Mouse (Mus musculus) bone marrow macrophage, adult 2 months (primary cell): ENCODE measurements around the gene Mb. TPM values are rescaled to one million over a fixed set of nuclear protein-coding genes. Genes with fewer than 3 reads are reported as not detected.

Source experiments
- H3K27ac ChIP-seq: 2 replicates; pipeline ENCODE4 v1.5.1; 2012; ENCODE audit warnings: low read depth, low read length; ENCODE audit not compliant: insufficient read depth
- H3K4me1 ChIP-seq: 2 replicates; pipeline ENCODE4 v1.6.1; 2012; ENCODE audit warnings: low read length; ENCODE audit not compliant: control insufficient read depth, insufficient read depth
- H3K4me3 ChIP-seq: 2 replicates; pipeline ENCODE4 v1.5.1; 2012; ENCODE audit warnings: mild to moderate bottlenecking, low read length, moderate library complexity; ENCODE audit not compliant: insufficient read depth
- CTCF ChIP-seq: IDR thresholded peaks from 2 replicates; pipeline ENCODE4 v1.5.1; 2012; ENCODE audit warnings: low read depth, mild to moderate bottlenecking, low read length, moderate library complexity
- POLR2A ChIP-seq: IDR thresholded peaks from 2 replicates; pipeline ENCODE4 v1.6.1; 2012; ENCODE audit warnings: mild to moderate bottlenecking, low read depth, low read length, borderline replicate concordance
- polyA plus RNA-seq: library from polyadenylated mRNA; stranded (reverse); fragments of >200 nt; gene quantifications from 2 replicates; pipeline ENCODE4 v1.2.4, GENCODE M21; 2012; ENCODE audit not compliant: missing spikeins, insufficient read depth, insufficient read length

Mb gene
- polyA plus RNA-seq, 1 experiment: not detected

- TF ChIP-seq POLR2A: no peak
- TF ChIP-seq CTCF: no peak
- H3K4me3 ChIP-seq: no peak overlapping the region
- no peaks in the 10 kb centered on the region for H3K4me1 ChIP-seq
- H3K27ac ChIP-seq: no peak overlapping the region
Measured at GRCm38 (mm10) chr15:77080684-77081254, 30.3 kb upstream of the Mb start.

DNA sequence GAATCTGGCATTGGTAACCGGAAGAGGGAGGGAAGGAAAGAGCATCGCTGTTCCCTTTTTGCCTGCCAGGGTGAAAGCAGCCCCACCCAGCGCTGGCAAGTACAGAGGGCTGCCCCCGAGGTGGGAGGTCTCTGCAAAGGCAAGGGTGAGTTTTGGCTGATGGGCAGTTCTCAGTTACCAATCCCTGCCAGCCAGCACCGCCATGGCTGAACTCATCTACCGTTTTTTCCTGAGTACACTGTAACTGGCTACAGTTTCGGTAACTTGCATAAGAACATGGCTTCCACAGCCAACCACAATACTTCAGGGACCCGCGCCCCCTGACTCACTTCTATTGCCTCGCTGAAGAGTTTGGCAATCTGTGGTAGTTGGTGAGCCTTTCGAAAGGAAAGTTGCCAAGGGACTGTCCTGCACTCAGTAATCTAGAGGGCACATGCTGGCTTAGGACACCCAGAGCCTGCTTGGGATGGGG lies 29.5 kb upstream of the Mb start:
- H3K4me1 ChIP-seq: no peaks in the 10 kb centered on the region
- no peak for TF ChIP-seq POLR2A
- TF ChIP-seq CTCF: no peak
- no peak overlapping the region for H3K4me3 ChIP-seq
- no peak overlapping the region for H3K27ac ChIP-seq

GRCm38 (mm10) chr15:77079256-77079822 lies 28.9 kb upstream of the Mb start:
- H3K4me3 ChIP-seq: no peak overlapping the region
- no peak overlapping the region for H3K27ac ChIP-seq
- no peaks in the 10 kb centered on the region for H3K4me1 ChIP-seq

DNA sequence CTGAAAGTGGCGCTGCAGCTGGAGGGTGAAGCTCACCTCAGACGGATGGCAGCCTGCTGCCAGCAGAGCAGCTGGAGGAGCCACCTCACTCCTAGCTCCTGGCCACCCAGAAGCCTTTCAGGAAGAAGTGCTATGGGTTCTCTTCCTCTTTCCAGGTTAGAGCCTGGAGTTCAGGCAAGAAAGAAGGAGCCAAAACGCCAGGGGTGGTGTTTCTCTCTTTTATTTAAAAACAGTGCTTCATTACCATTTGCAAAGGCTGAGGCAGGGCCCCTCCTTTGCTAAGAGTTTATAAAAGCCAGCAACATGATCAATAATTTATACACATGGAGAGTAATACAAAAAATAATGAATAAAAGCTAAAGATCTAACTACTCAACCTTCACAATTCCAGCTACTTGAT lies 28.3 kb upstream of the Mb start:
- H3K4me3 ChIP-seq: no peak overlapping the region
- no peaks in the 10 kb centered on the region for H3K4me1 ChIP-seq
- TF ChIP-seq POLR2A (no peak), CTCF (no peak)
- no peak overlapping the region for H3K27ac ChIP-seq

More at GRCm38 (mm10) chr15:77079256-77079822, 28.9 kb upstream of the Mb start:
- TF ChIP-seq POLR2A (no peak), CTCF (no peak)

DNA sequence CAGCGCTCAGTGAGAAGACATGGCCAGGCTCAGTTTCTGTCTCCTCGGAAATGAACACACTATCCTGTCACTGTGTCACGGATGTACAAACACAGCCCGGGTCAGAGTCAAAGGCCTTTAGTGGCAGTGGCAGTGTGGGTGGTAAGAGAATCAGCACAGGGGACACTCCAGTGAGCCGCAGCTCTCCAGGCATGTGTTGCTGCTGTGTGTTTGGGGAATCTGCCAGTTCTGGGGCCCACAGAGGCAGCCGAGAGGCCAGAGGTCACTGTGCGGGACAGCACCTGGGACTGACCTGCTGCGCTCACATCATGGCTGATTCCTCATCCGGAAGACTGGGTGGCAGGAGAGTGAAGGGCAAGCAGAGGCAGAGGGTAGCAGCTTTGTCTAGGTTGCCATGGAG lies 27.4 kb upstream of the Mb start:
- Histone ChIP-seq H3K27ac (no peak overlapping the region), H3K4me3 (no peak overlapping the region), H3K4me1 (no peaks in the 10 kb centered on the region)
- TF ChIP-seq POLR2A: no peak

DNA sequence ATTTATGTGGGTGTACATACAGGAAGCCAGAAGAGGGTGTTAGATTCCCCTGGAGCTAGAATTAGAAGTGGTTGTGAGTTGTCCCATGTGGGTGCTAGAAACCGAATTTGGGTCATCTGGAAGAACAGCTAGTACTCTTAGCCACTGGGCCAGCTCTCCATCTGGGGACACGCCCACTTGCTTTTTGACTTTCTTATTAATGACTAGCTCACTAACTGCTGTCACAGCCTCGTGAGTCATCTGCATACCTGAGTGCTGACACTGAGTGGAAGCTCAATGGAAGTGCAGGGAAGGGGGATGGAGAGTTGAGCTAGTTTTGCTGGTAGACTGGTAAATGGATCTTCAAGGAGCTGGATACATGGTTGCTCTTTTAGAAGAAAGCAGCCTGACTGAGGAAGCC lies 26.1 kb upstream of the Mb start:
- no peak overlapping the region for H3K27ac ChIP-seq
- TF ChIP-seq CTCF: no peak
- no peak for TF ChIP-seq POLR2A
- no peaks in the 10 kb centered on the region for H3K4me1 ChIP-seq
- H3K4me3 ChIP-seq: no peak overlapping the region

- no peak for TF ChIP-seq POLR2A
- no peak for TF ChIP-seq CTCF
- H3K4me1 ChIP-seq: no peaks in the 10 kb centered on the region
- H3K27ac ChIP-seq: no peak overlapping the region
- no peak overlapping the region for H3K4me3 ChIP-seq
Measured at GRCm38 (mm10) chr15:77072556-77073163, 22.2 kb upstream of the Mb start.

DNA sequence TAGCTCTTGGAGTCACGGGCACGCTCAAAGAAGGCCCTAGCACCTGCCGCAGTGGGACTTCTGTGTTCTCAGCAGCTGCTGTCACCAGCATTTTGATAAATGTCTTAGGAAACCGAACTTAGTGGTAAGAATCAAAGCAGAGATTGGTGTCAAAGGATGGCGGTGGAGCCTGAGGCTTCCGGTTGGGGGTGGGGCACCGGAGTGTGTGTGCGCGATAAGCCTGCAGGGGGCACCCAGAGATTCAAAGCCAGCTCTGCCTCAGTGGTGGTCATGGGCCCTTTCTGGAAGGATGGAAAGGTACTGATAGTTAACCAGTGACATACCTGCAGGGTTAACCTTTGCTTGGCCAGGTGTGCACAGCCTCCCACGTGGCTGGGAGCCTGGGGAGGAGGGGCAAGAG lies 21.0 kb upstream of the Mb start:
- Histone ChIP-seq H3K4me1 (no peaks in the 10 kb centered on the region), H3K4me3 (no peak overlapping the region), H3K27ac (no peak overlapping the region)
- TF ChIP-seq POLR2A: no peak
- TF ChIP-seq CTCF: no peak; the same call in 1 of the 2 replicates

- no peak overlapping the region for H3K27ac ChIP-seq
- TF ChIP-seq POLR2A: no peak
- no peak for TF ChIP-seq CTCF
- H3K4me1 ChIP-seq: no peaks in the 10 kb centered on the region
- no peak overlapping the region for H3K4me3 ChIP-seq
Measured at GRCm38 (mm10) chr15:77070745-77071268, 20.3 kb upstream of the Mb start.

DNA sequence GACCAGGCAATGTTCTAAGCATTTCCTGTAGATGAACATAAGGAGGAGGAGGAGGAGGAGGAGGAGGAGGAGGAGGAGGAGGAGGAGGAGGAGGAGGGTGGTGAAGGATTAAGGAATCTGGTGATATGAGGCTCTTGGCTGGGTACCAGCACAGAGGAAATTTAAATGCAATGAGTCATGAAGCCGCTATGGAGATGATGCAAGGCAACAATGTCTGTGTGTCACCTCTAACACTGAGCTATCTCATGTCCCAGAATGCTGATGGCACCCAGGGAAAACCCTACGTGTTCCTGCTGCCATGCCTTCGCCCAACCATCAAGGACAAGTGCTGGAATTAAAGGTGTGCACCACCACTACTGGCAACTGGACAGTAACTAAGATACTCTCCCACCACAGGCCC lies 18.5 kb upstream of the Mb start:
- TF ChIP-seq POLR2A (no peak), CTCF (no peak)
- H3K4me1 ChIP-seq: no peaks in the 10 kb centered on the region
- H3K4me3 ChIP-seq: no peak overlapping the region
- no peak overlapping the region for H3K27ac ChIP-seq
